Mouse (Mus musculus) thymus, adult 2 months (tissue): ENCODE data around the gene Mtg2. TPM values are rescaled to one million over a fixed set of nuclear protein-coding genes. Genes with fewer than 3 reads are reported as not detected.

ENCODE experiments used
- DNase-seq: peaks from one replicate; pipeline ENCODE4 v3.0.0; 2021
- H3K27ac ChIP-seq: fragments of 200-500 bp; 2 replicates; pipeline ENCODE4 v1.5.1; 2012; ENCODE audit warnings: low read length, control low read depth; ENCODE audit not compliant: control insufficient read depth, insufficient read depth
- H3K27me3 ChIP-seq: fragments of 200-500 bp; 2 replicates; pipeline ENCODE4 v1.6.1; 2012; ENCODE audit warnings: mild to moderate bottlenecking, low read length, moderate library complexity, mixed read lengths; ENCODE audit not compliant: control insufficient read depth, insufficient read depth
- H3K36me3 ChIP-seq: fragments of 200-500 bp; 2 replicates; pipeline ENCODE4 v1.6.1; 2012; ENCODE audit warnings: mild to moderate bottlenecking, low read length, moderate library complexity; ENCODE audit not compliant: control insufficient read depth, insufficient read depth
- H3K4me1 ChIP-seq: fragments of 200-500 bp; replicated peaks from 2 replicates; pipeline ENCODE4 v1.6.1; 2012; ENCODE audit warnings: low read length; ENCODE audit not compliant: control insufficient read depth, insufficient read depth
- H3K4me3 ChIP-seq: fragments of 200-500 bp; 2 replicates; pipeline ENCODE4 v1.5.1; 2012; ENCODE audit warnings: mild to moderate bottlenecking, low read length, control low read depth, moderate library complexity; ENCODE audit not compliant: control insufficient read depth, insufficient read depth
- CTCF ChIP-seq: fragments of 200-500 bp; IDR thresholded peaks from 2 replicates; pipeline ENCODE4 v1.5.1; 2012; ENCODE audit warnings: mild to moderate bottlenecking, control low read depth, low read length, moderate library complexity, borderline replicate concordance; ENCODE audit not compliant: control insufficient read depth, poor library complexity, insufficient read depth; ENCODE audit errors: extremely low read depth
- POLR2A ChIP-seq: fragments of 200-500 bp; IDR thresholded peaks from 2 replicates; pipeline ENCODE4 v1.6.1; 2012; ENCODE audit warnings: mild to moderate bottlenecking, low read length, control low read depth, moderate library complexity; ENCODE audit not compliant: control insufficient read depth, poor library complexity, insufficient read depth; ENCODE audit errors: extremely low read depth
- WGBS: fragments of 180-500 bp; shearing (Covaris S2); methylation state at CpG from one replicate; pipeline ENCODE4 v1.1.7; 2018; 5-methylcytosine and 5-hydroxymethylcytosine counted together
- polyA plus RNA-seq: library from polyadenylated mRNA; depleted of rRNA; stranded (reverse); fragments of >200 nt; gene quantifications from 2 replicates; pipeline ENCODE4 v1.2.3, GENCODE M21; 2012

Mtg2 gene
- polyA plus RNA-seq, 1 experiment = 31.3 TPM

DNA sequence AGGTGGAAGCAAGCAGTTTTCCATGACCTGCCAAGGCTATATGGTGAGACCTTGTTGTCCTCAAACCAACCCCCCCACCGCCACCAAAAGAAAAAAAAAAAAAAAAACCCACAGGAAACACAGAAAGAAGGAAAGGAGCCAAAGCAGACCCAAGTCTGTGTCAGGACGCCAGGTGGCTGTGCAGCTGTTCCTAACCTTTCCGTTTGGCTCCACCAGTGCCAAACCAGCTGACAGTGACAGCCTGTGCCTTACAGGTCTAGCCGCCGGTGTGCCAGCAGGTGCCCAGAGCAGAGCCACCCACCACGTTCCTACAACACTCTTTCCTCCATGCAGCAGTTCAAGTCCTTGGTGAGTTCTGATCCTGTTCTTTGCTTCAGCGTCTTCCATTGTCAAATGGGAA lies 2.5 kb downstream of the Mtg2 start:
- peak; percentile 66 for DNase-seq
- Histone ChIP-seq H3K27ac (peak overlapping the region; percentile 70), H3K4me3 (no peak overlapping the region), H3K36me3 (peaks cover 5% of the 10 kb centered on the region; the same call in 1 of the 2 replicates), H3K4me1 (peaks cover 30% of the 10 kb centered on the region), H3K27me3 (no peaks in the 10 kb centered on the region)
- TF ChIP-seq CTCF = no peak
- TF ChIP-seq POLR2A = no peak
- 17% methylated on average over 7 of the region's 7 CpGs for WGBS

GRCm38 (mm10) chr2:180077622-180078021 lies 7.2 kb downstream of the Mtg2 start:
- no peaks in the 10 kb centered on the region for H3K27me3 ChIP-seq
- no peak overlapping the region for H3K27ac ChIP-seq
- TF ChIP-seq POLR2A (no peak), CTCF (no peak)
- WGBS = 96% methylated on average over 3 of the region's 3 CpGs
- peaks cover 11% of the 10 kb centered on the region for H3K4me1 ChIP-seq
- H3K4me3 ChIP-seq = no peak overlapping the region
- DNase-seq = no peak
- peaks cover 11% of the 10 kb centered on the region; the same call in 1 of the 2 replicates for H3K36me3 ChIP-seq

- Histone ChIP-seq H3K36me3 (peaks cover 16% of the 10 kb centered on the region), H3K27ac (no peak overlapping the region), H3K27me3 (no peaks in the 10 kb centered on the region), H3K4me1 (no peaks in the 10 kb centered on the region), H3K4me3 (no peak overlapping the region)
- DNase-seq = no peak
- WGBS = 91% methylated on average over 8 of the region's 8 CpGs
- TF ChIP-seq CTCF (no peak), POLR2A (no peak)
Observed at GRCm38 (mm10) chr2:180080680-180081079, 10.3 kb downstream of the Mtg2 start.

- no peaks in the 10 kb centered on the region for H3K4me1 ChIP-seq
- no peak overlapping the region for H3K4me3 ChIP-seq
- peaks cover 10% of the 10 kb centered on the region for H3K36me3 ChIP-seq
- WGBS = 95% methylated on average over 10 of the region's 10 CpGs
- no peak overlapping the region for H3K27ac ChIP-seq
- H3K27me3 ChIP-seq = no peaks in the 10 kb centered on the region
- no peak for TF ChIP-seq POLR2A
- TF ChIP-seq CTCF = no peak
- DNase-seq = no peak
Observed at GRCm38 (mm10) chr2:180083063-180083462, 12.7 kb downstream of the Mtg2 start.

GRCm38 (mm10) chr2:180084565-180084964 lies 14.2 kb downstream of the Mtg2 start:
- 88% methylated on average over 3 of the region's 3 CpGs for WGBS
- TF ChIP-seq POLR2A = no peak
- no peak for TF ChIP-seq CTCF
- no peaks in the 10 kb centered on the region for H3K4me1 ChIP-seq
- H3K27me3 ChIP-seq = no peaks in the 10 kb centered on the region
- no peak overlapping the region for H3K27ac ChIP-seq
- DNase-seq = no peak
- no peak overlapping the region for H3K4me3 ChIP-seq
- peaks cover 10% of the 10 kb centered on the region; the same call in 1 of the 2 replicates for H3K36me3 ChIP-seq

DNA sequence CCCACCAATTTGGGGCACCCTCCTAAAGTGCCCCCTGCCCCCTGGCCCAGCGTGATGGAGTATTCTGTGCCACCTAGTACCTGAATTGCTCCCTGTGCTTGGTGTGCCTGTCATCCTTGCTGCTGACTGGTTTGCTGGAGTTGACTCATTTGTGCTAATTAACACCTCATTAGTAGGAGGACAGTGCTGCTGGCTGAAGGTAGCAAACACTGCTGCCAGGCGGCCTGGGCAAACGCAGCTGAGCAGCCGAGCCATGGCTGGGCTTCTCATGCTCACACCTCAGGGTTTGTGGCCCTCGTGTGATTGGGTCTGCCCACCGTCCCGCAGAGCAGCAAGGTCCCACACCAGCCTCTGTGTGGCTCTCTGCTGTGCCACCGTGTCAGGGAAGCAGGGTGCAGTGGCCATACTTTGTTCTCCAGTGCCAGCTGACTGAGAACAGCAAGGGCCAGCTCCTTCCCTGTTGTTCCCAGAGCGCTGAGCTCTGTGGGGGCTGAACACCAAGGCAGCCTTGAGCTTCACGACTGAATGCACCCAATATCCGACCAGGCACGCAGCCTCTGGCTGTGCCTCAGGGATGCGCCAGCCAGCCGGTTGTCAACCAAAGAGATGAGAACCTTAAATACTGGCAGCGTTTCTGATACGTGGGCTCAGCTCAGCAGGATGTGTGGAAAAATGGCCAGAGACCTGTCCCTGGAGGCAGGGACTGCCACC lies 15.7 kb downstream of the Mtg2 start:
- Histone ChIP-seq H3K4me3 (no peak overlapping the region), H3K4me1 (no peaks in the 10 kb centered on the region), H3K27ac (no peak overlapping the region), H3K36me3 (peaks cover 10% of the 10 kb centered on the region; the same call in 1 of the 2 replicates), H3K27me3 (no peaks in the 10 kb centered on the region)
- 93% methylated on average over 16 of the region's 16 CpGs for WGBS
- TF ChIP-seq POLR2A = no peak
- no peak for DNase-seq

DNA sequence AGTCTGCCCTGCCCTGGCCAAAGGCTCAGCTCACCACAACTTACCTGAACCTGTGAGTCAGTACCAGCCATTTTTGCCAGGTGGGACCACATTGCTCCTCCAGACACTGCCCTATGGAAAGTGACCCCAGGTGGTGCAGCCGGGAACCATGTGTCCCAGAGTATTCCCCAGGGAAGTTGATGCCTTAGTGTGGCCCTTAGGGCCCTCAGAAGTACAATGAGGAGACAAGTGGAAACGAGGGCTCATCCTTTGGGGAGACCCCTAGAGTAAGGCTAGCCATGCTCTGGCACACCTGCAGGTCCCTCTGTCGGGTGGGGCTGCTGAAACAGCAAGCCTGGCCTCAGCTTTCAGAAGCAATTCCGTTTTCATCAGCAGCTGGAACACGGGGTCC lies 16.2 kb downstream of the Mtg2 start:
- no peak overlapping the region for H3K4me3 ChIP-seq
- no peaks in the 10 kb centered on the region for H3K4me1 ChIP-seq
- no peak for TF ChIP-seq CTCF
- no peak for TF ChIP-seq POLR2A
- no peaks in the 10 kb centered on the region for H3K27me3 ChIP-seq
- 92% methylated on average over 5 of the region's 5 CpGs for WGBS
- H3K27ac ChIP-seq = no peak overlapping the region
- no peak for DNase-seq
- peaks cover 10% of the 10 kb centered on the region; the same call in 1 of the 2 replicates for H3K36me3 ChIP-seq
